Mouse (Mus musculus) G1E (cell line): ENCODE data around the gene Tcp1.
"Not testable (repeated sequence)": the region's sequence is repeated elsewhere in the genome, so short reads cannot be mapped to it uniquely, and the experiment has no call there.

Source experiments
- CTCF ChIP-seq: IDR thresholded peaks from 2 replicates; pipeline ENCODE4 v1.5.1; 2012; ENCODE audit warnings: low read depth, low read length, inconsistent platforms, mixed read lengths
- GATA1 ChIP-seq: IDR thresholded peaks from 2 replicates; pipeline ENCODE4 v1.6.1; 2012; ENCODE audit warnings: borderline replicate concordance, low read length, inconsistent platforms, mixed read lengths
- GATA2 ChIP-seq: IDR thresholded peaks from 2 replicates; pipeline ENCODE4 v1.6.1; 2012; ENCODE audit warnings: low read depth, low read length, inconsistent platforms, borderline replicate concordance
- TAL1 ChIP-seq: conservative IDR thresholded peaks from 2 replicates; pipeline ENCODE4 v1.6.1; 2012; ENCODE audit warnings: low read depth, low read length, inconsistent platforms, mixed read lengths

- TF ChIP-seq CTCF, GATA2, GATA1, TAL1: not testable (repeated sequence)
These were observed 16.9 kb upstream of the Tcp1 start for GRCm38 (mm10) chr17:12898607-12899006.
